Mouse (Mus musculus) hindbrain, postnatal 0 days (tissue): Measurements from ENCODE around the gene Amn. TPM values are rescaled to one million over a fixed set of nuclear protein-coding genes. Genes with fewer than 3 reads are reported as not detected.
A peak's percentile ranks its signal among the peaks of the same experiment; 100 is the strongest.

Source experiments
- ATAC-seq: fragments of 200-750 bp; cut with Nextera tagmentation; 2 replicates; pipeline ENCODE4 v1.8.0; 2017; ENCODE audit warnings: mild to moderate bottlenecking, moderate TSS enrichment, moderate library complexity
- DNase-seq: peaks from one replicate; pipeline ENCODE4 v3.0.0-alpha.2; 2015; ENCODE audit warnings: low spot score
- H3K27ac ChIP-seq: fragments of 300-500 bp; sonication (generic); 2 replicates; pipeline ENCODE4 v1.5.1; 2014; ENCODE audit warnings: mild to moderate bottlenecking
- H3K27me3 ChIP-seq: fragments of 300-500 bp; sonication (generic); 2 replicates; pipeline ENCODE4 v1.6.1; 2014; ENCODE audit warnings: low read length, mixed read lengths; ENCODE audit not compliant: insufficient read depth
- H3K36me3 ChIP-seq: fragments of 300-500 bp; sonication (generic); 2 replicates; pipeline ENCODE4 v1.6.1; 2014; ENCODE audit warnings: low read length, mixed read lengths; ENCODE audit not compliant: insufficient read depth
- H3K4me1 ChIP-seq: fragments of 300-500 bp; sonication (generic); 2 replicates; pipeline ENCODE4 v1.6.1; 2014; ENCODE audit warnings: antibody characterized with exemption, low read length, mixed read lengths; ENCODE audit not compliant: insufficient read depth
- H3K4me2 ChIP-seq: fragments of 300-500 bp; sonication (generic); 2 replicates; pipeline ENCODE4 v1.6.1; 2014; ENCODE audit warnings: low read depth, mild to moderate bottlenecking, low read length, moderate library complexity, mixed read lengths
- H3K4me3 ChIP-seq: fragments of 300-500 bp; sonication (generic); 2 replicates; pipeline ENCODE4 v1.5.1; 2014; ENCODE audit warnings: low read length
- H3K9ac ChIP-seq: fragments of 300-500 bp; sonication (generic); replicated peaks from 2 replicates; pipeline ENCODE4 v1.6.1; 2014; ENCODE audit warnings: mild to moderate bottlenecking, low read length, moderate library complexity, mixed read lengths
- H3K9me3 ChIP-seq: fragments of 300-500 bp; sonication (generic); 2 replicates; pipeline ENCODE4 v1.6.1; 2016; ENCODE audit warnings: low read length, mixed read lengths
- CTCF ChIP-seq: IDR thresholded peaks from 2 replicates; pipeline ENCODE4 v1.5.1; 2016; ENCODE audit warnings: antibody characterized with exemption, control low read depth, low read depth
- WGBS: fragments of 180-500 bp; shearing (Covaris S2); extraction: QIAGEN DNeasy Blood & Tissue Kit; methylation state at CpG from one replicate; pipeline ENCODE4 v1.1.7; 2014; 5-methylcytosine and 5-hydroxymethylcytosine counted together
- polyA plus RNA-seq: library from polyadenylated mRNA; unstranded; fragments of >200 nt; fragmentation: Nextera tagmentation; extraction: Ambion mirVana; gene quantifications from 2 replicates; pipeline ENCODE4 v1.2.1, GENCODE M21; 2015
- total RNA-seq: library from RNA; depleted of rRNA; stranded (reverse); fragments of >200 nt; gene quantifications from 2 replicates; pipeline ENCODE4 v1.2.3, GENCODE M21; 2014

The Amn gene
- total and polyA plus RNA-seq, 2 experiments from 2014 or later = 106 to 133 TPM

DNA sequence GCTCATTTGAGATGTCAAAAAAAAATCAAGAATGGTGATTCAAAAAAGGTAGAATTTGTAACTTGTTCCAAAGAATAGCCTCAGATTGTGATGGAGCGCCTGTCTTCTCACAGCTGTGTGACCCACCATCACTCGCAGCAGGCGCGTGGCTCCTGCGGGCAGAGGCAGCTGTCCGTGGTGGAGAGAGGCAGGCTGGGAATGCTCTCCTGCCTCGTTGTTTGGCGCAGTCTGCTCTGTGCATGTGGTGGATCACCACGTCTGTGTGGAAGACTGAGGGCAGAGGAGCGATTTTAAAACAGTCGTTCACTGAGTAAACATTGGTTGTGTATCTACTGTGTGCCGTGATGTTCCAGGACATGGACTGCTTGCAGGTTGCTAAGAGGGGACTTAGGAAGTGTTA lies 27.2 kb upstream of the Amn start:
- no peak for TF ChIP-seq CTCF
- Histone ChIP-seq H3K9ac (no peak overlapping the region), H3K9me3 (no peaks in the 10 kb centered on the region), H3K4me3 (no peak overlapping the region), H3K27ac (no peak overlapping the region), H3K4me1 (no peaks in the 10 kb centered on the region), H3K27me3 (no peaks in the 10 kb centered on the region), H3K4me2 (no peak overlapping the region), H3K36me3 (peaks cover 17% of the 10 kb centered on the region; the same call in 1 of the 2 replicates)
- DNase-seq (no peak), ATAC-seq (no peak)
- 89% methylated on average over 12 of the region's 12 CpGs for WGBS

DNA sequence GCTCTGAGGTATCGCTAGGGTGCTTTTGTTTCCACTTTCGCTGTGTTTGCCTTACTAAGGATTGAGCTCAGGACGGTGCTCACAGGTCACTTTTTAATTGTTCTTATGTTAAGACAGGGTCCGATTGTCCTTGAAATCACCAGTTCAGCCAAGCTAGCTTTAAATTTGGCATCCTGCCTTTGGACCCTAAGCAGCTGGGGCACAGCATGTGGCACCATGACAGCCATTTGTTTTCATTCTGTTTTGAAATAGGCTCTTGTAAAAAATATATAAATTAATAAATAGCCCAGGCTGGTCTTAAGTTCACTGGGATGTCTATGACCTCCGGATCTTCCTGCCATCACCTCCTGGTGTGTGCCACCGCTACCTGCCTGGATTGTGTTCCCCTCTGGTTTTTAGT lies 25.8 kb upstream of the Amn start:
- peaks cover 17% of the 10 kb centered on the region; the same call in 1 of the 2 replicates for H3K36me3 ChIP-seq
- no peak for ATAC-seq

DNA sequence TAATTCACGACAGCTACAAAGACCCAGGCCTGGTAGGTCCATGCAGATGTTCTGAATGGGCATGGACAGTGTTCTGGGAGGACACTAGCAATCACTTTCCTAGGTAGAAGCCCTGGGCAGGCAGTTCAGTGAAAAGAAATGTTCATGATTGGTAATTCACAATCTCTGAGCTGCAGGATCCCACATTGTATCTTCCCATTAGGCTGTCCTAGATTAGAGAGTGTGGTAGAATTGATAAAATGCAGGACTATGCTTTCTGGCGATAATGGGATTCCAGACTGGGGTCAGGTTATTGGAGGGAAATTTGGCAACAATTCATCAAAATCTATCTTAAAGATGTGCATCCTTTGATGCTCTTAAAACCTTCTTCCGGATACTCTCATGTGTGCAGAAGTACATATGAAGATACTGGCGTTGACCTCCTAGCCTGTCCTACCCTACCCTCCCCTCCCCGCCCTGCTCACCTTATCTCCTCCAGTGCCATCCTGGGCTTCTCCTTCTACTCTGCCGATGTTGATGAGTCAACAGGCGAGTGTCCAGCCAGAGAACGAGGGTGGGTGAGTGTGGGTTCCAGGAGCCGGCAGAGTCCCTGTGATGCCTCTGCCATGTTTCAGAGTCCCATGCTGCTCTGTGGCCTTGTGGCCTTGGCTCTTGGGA lies 24.0 kb upstream of the Amn start:
- ATAC-seq (no peak), DNase-seq (no peak)
- no peak for TF ChIP-seq CTCF

More for the DNA sequence above, 25.8 kb upstream of the Amn start:
- no peak overlapping the region for H3K4me3 ChIP-seq
- H3K27ac ChIP-seq = no peak overlapping the region
- H3K4me2 ChIP-seq = no peak overlapping the region
- H3K9me3 ChIP-seq = no peaks in the 10 kb centered on the region
- peak; percentile 28 for DNase-seq
- no peak for TF ChIP-seq CTCF
- H3K4me1 ChIP-seq = no peaks in the 10 kb centered on the region
- H3K27me3 ChIP-seq = no peaks in the 10 kb centered on the region
- WGBS = 58% methylated on average over 6 of the region's 6 CpGs
- H3K9ac ChIP-seq = no peak overlapping the region

DNA sequence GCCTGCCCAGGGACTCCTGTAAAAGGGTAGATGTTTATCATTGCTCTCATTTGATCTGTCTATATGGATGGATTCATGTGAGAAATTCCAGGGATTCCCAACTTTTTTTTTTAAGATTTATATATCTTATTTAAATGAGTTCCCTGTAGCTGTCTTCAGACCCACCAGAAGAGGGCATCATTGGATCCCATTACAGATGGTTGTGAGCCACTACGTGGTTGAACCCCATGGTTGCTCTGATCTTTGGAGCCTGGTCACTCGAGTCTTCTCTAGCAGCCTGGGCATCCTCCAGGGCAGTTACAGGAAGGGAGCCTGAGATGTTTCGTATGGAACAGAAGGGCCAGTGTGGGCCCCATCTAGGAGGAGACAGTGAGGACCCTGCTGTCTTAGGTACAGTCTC lies 21.8 kb upstream of the Amn start:
- Histone ChIP-seq H3K36me3 (peaks cover 11% of the 10 kb centered on the region; the same call in 1 of the 2 replicates), H3K4me3 (no peak overlapping the region), H3K9ac (no peak overlapping the region), H3K4me2 (no peak overlapping the region), H3K4me1 (no peaks in the 10 kb centered on the region), H3K27ac (no peak overlapping the region), H3K27me3 (no peaks in the 10 kb centered on the region), H3K9me3 (no peaks in the 10 kb centered on the region)
- peak; percentile 14; the same call in 1 of the 2 replicates for TF ChIP-seq CTCF
- no peak for ATAC-seq
- WGBS = 65% methylated on average over 3 of the region's 3 CpGs
- DNase-seq = no peak

More for the DNA sequence above, 24.0 kb upstream of the Amn start:
- Histone ChIP-seq H3K36me3 (peaks cover 17% of the 10 kb centered on the region; the same call in 1 of the 2 replicates), H3K4me1 (no peaks in the 10 kb centered on the region), H3K9ac (no peak overlapping the region), H3K9me3 (no peaks in the 10 kb centered on the region), H3K27ac (no peak overlapping the region), H3K4me2 (no peak overlapping the region), H3K4me3 (no peak overlapping the region), H3K27me3 (no peaks in the 10 kb centered on the region)
- WGBS = 92% methylated on average over 9 of the region's 9 CpGs

DNA sequence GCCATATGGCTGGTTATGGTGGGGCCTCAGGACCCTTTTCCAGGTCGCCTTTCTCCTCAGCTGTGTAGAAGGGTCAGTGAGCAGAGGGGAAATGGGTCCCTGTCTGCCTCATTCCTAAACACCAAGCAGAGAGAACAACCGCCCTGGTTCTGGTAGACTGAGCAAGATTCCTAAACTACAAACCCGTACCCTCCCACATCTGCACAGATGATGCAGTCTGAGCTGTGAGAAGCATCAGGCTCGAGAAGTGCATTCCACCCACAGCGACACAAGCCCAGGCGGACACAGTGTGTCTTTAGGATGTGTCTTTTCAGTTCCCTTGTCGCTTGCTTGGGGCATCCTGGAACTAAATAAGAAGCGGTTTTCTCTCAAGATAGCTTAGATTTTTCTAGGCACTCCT lies 20.8 kb upstream of the Amn start:
- no peak for TF ChIP-seq CTCF
- Histone ChIP-seq H3K27me3 (no peaks in the 10 kb centered on the region), H3K36me3 (peaks cover 7% of the 10 kb centered on the region; the same call in 1 of the 2 replicates), H3K27ac (no peak overlapping the region), H3K4me3 (no peak overlapping the region), H3K9ac (no peak overlapping the region), H3K4me1 (no peaks in the 10 kb centered on the region), H3K9me3 (no peaks in the 10 kb centered on the region), H3K4me2 (no peak overlapping the region)
- 83% methylated on average over 8 of the region's 8 CpGs for WGBS
- DNase-seq (no peak), ATAC-seq (no peak)

DNA sequence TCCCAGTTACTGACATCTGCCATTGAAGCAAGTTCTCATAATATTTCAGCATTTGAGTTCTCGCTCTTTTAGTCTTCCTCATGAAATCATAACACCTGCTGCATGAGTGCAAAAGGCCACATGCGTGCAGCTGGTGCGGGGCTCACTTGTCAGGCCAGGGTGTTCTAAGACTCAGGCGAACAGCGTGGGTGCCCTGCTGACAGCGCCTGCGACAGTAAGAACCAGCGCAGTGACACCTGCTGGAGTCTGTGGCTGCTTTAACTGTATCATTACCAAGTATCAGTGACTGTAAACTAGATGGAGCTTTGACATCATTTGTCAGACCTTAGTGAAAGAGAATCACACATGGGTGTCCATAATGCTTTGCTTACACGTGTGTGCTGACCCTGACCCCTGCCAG lies 19.7 kb upstream of the Amn start:
- WGBS = 49% methylated on average over 9 of the region's 9 CpGs
- H3K27me3 ChIP-seq = no peaks in the 10 kb centered on the region

DNA sequence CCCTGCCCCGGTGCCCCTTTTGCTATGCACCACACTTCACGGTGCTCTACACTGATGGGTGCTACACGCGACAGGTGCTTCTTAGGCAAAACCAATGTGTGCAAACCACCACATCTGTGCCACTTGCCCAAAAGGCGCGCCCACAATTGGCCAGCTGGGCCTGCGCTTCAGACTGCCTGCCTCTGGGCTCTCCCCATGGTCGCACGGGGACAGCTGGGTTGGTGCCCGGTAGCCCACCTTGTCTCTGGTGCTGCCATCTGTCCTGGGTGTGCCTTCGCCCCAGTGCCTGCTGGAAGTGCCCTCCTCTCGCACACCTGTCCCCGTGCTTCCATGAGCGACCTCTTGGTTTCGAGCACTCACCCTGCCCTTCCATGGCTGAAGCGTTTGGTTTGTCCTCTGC lies 7.2 kb upstream of the Amn start:
- DNase-seq (no peak), ATAC-seq (no peak)
- 92% methylated on average over 16 of the region's 16 CpGs for WGBS
- no peak overlapping the region for H3K4me3 ChIP-seq
- no peaks in the 10 kb centered on the region for H3K27me3 ChIP-seq
- TF ChIP-seq CTCF = no peak
- H3K9ac ChIP-seq = no peak overlapping the region
- H3K9me3 ChIP-seq = no peaks in the 10 kb centered on the region
- H3K36me3 ChIP-seq = peaks cover 13% of the 10 kb centered on the region
- H3K4me2 ChIP-seq = no peak overlapping the region
- H3K27ac ChIP-seq = no peak overlapping the region
- no peaks in the 10 kb centered on the region for H3K4me1 ChIP-seq

More for the DNA sequence above, 19.7 kb upstream of the Amn start:
- Histone ChIP-seq H3K9me3 (no peaks in the 10 kb centered on the region), H3K9ac (no peak overlapping the region), H3K36me3 (peaks cover 3% of the 10 kb centered on the region; the same call in 1 of the 2 replicates), H3K27ac (no peak overlapping the region), H3K4me1 (no peaks in the 10 kb centered on the region), H3K4me2 (no peak overlapping the region), H3K4me3 (no peak overlapping the region)
- ATAC-seq (no peak), DNase-seq (peak; percentile 46)
- TF ChIP-seq CTCF = peak; percentile 41
